Mouse (Mus musculus) stomach, embryonic 15.5 days (tissue): ENCODE data around the gene Foxc2. TPM values are rescaled to one million over a fixed set of nuclear protein-coding genes. Genes with fewer than 3 reads are reported as not detected.
"Not testable (repeated sequence)": the region's sequence is repeated elsewhere in the genome, so short reads cannot be mapped to it uniquely, and the experiment has no call there.

ENCODE experiments used
- ATAC-seq: fragments of 200-750 bp; cut with Nextera tagmentation; 2 replicates; pipeline ENCODE4 v1.8.0; 2017; ENCODE audit warnings: low read depth, moderate number of reproducible peaks, moderate TSS enrichment; ENCODE audit not compliant: insufficient read depth, low FRiP score
- H3K27ac ChIP-seq: fragments of 300-500 bp; sonication (generic); 2 replicates; pipeline ENCODE4 v1.5.1; 2015; ENCODE audit warnings: mild to moderate bottlenecking, inconsistent platforms
- H3K27me3 ChIP-seq: fragments of 300-500 bp; sonication (generic); replicated peaks from 2 replicates; pipeline ENCODE4 v1.6.1; 2015; ENCODE audit warnings: inconsistent platforms
- H3K36me3 ChIP-seq: fragments of 300-500 bp; sonication (generic); 2 replicates; pipeline ENCODE4 v1.6.1; 2015; ENCODE audit warnings: inconsistent platforms
- H3K4me1 ChIP-seq: fragments of 300-500 bp; sonication (generic); 2 replicates; pipeline ENCODE4 v1.6.1; 2015; ENCODE audit warnings: inconsistent platforms
- H3K4me2 ChIP-seq: fragments of 300-500 bp; sonication (generic); 2 replicates; pipeline ENCODE4 v1.6.1; 2015; ENCODE audit warnings: mild to moderate bottlenecking, inconsistent platforms
- H3K4me3 ChIP-seq: fragments of 300-500 bp; sonication (generic); replicated peaks from 2 replicates; pipeline ENCODE4 v1.5.1; 2015; ENCODE audit warnings: inconsistent platforms
- H3K9ac ChIP-seq: fragments of 300-500 bp; sonication (generic); 2 replicates; pipeline ENCODE4 v1.6.1; 2015; ENCODE audit warnings: inconsistent platforms
- H3K9me3 ChIP-seq: fragments of 300-500 bp; sonication (generic); 2 replicates; pipeline ENCODE4 v1.6.1; 2016; ENCODE audit warnings: inconsistent platforms
- WGBS: fragments of 180-500 bp; shearing (Covaris S2); methylation state at CpG from one replicate; pipeline ENCODE4 v1.1.7; 2015; 5-methylcytosine and 5-hydroxymethylcytosine counted together
- polyA plus RNA-seq: library from polyadenylated mRNA; unstranded; fragments of >200 nt; fragmentation: Nextera tagmentation; extraction: Ambion mirVana; gene quantifications from 2 replicates; pipeline ENCODE4 v1.2.1, GENCODE M21; 2015

The Foxc2 gene
- polyA plus RNA-seq, 1 experiment from 2014 or later, result 0.90 TPM

GRCm38 (mm10) chr8:121134102-121134501, 18.1 kb downstream of the Foxc2 start:
- 86% methylated on average over 10 of the region's 10 CpGs for WGBS
- Histone ChIP-seq H3K4me3 (no peak overlapping the region), H3K9ac (no peak overlapping the region), H3K36me3 (no peaks in the 10 kb centered on the region), H3K9me3 (no peaks in the 10 kb centered on the region), H3K27me3 (peaks cover 13% of the 10 kb centered on the region), H3K27ac (no peak overlapping the region), H3K4me2 (no peak overlapping the region), H3K4me1 (0 out of 2 replicates have a peak, but pooled peaks cover 2% of the 10 kb centered on the region)
- ATAC-seq, result no peak

GRCm38 (mm10) chr8:121134512-121134911, 18.5 kb downstream of the Foxc2 start:
- Histone ChIP-seq H3K27me3 (peaks cover 9% of the 10 kb centered on the region; the same call in 1 of the 2 replicates), H3K36me3 (no peaks in the 10 kb centered on the region), H3K9me3 (no peaks in the 10 kb centered on the region), H3K4me3 (no peak overlapping the region), H3K9ac (no peak overlapping the region), H3K4me2 (no peak overlapping the region), H3K4me1 (0 out of 2 replicates have a peak, but pooled peaks cover 2% of the 10 kb centered on the region), H3K27ac (no peak overlapping the region)
- ATAC-seq, result no peak
- WGBS, result 86% methylated on average over 11 of the region's 11 CpGs

- H3K9ac ChIP-seq, result no peak overlapping the region
- no peak overlapping the region for H3K4me3 ChIP-seq
- 94% methylated on average over 6 of the region's 6 CpGs for WGBS
- ATAC-seq, result no peak
- H3K4me1 ChIP-seq, result 0 out of 2 replicates have a peak, but pooled peaks cover 2% of the 10 kb centered on the region
- H3K27me3 ChIP-seq, result no peaks in the 10 kb centered on the region
- H3K4me2 ChIP-seq, result no peak overlapping the region
- H3K27ac ChIP-seq, result no peak overlapping the region
- H3K9me3 ChIP-seq, result no peaks in the 10 kb centered on the region
- no peaks in the 10 kb centered on the region for H3K36me3 ChIP-seq
These were observed 20.9 kb downstream of the Foxc2 start for GRCm38 (mm10) chr8:121136856-121137255.

- H3K36me3 ChIP-seq, H3K4me3 ChIP-seq, ATAC-seq, H3K4me1 ChIP-seq, H3K9ac ChIP-seq, H3K4me2 ChIP-seq, H3K27me3 ChIP-seq, H3K9me3 ChIP-seq, H3K27ac ChIP-seq: not testable (repeated sequence)
- WGBS, result 66% methylated on average over 5 of the region's 6 CpGs
These were observed 29.6 kb downstream of the Foxc2 start for GRCm38 (mm10) chr8:121145457-121146134.

- Histone ChIP-seq H3K27ac (no peak overlapping the region), H3K4me2 (no peak overlapping the region), H3K36me3 (no peaks in the 10 kb centered on the region), H3K9ac (no peak overlapping the region), H3K9me3 (no peaks in the 10 kb centered on the region), H3K27me3 (no peaks in the 10 kb centered on the region), H3K4me1 (peaks cover 4% of the 10 kb centered on the region; the same call in 1 of the 2 replicates), H3K4me3 (no peak overlapping the region)
- ATAC-seq, result no peak
- WGBS, result 9% methylated on average over 8 of the region's 8 CpGs
These were observed 32.7 kb downstream of the Foxc2 start for GRCm38 (mm10) chr8:121148573-121149083.

GRCm38 (mm10) chr8:121152394-121152793, 36.4 kb downstream of the Foxc2 start:
- Histone ChIP-seq H3K27ac (no peak overlapping the region), H3K36me3 (no peaks in the 10 kb centered on the region), H3K4me3 (no peak overlapping the region), H3K27me3 (no peaks in the 10 kb centered on the region), H3K9ac (no peak overlapping the region), H3K4me1 (peaks cover 4% of the 10 kb centered on the region; the same call in 1 of the 2 replicates), H3K4me2 (no peak overlapping the region), H3K9me3 (no peaks in the 10 kb centered on the region)
- WGBS, result 44% methylated on average over 12 of the region's 12 CpGs
- no peak for ATAC-seq

GRCm38 (mm10) chr8:121156990-121157491, 41.1 kb downstream of the Foxc2 start:
- H3K27ac ChIP-seq, result no peak overlapping the region

GRCm38 (mm10) chr8:121158812-121159211, 42.8 kb downstream of the Foxc2 start:
- H3K9me3 ChIP-seq, result no peaks in the 10 kb centered on the region
- H3K4me2 ChIP-seq, result no peak overlapping the region
- WGBS, result 56% methylated on average over 13 of the region's 13 CpGs
- no peak overlapping the region for H3K27ac ChIP-seq
- no peak for ATAC-seq
- no peaks in the 10 kb centered on the region for H3K36me3 ChIP-seq
- no peaks in the 10 kb centered on the region for H3K27me3 ChIP-seq
- H3K4me1 ChIP-seq, result peaks cover 3% of the 10 kb centered on the region; the same call in 1 of the 2 replicates
- H3K4me3 ChIP-seq, result no peak overlapping the region
- no peak overlapping the region for H3K9ac ChIP-seq

More at GRCm38 (mm10) chr8:121156990-121157491, 41.1 kb downstream of the Foxc2 start:
- ATAC-seq, result no peak
- H3K9me3 ChIP-seq, result no peaks in the 10 kb centered on the region
- H3K4me2 ChIP-seq, result no peak overlapping the region
- no peak overlapping the region for H3K9ac ChIP-seq
- H3K36me3 ChIP-seq, result no peaks in the 10 kb centered on the region
- WGBS, result 81% methylated on average over 7 of the region's 7 CpGs
- no peaks in the 10 kb centered on the region for H3K27me3 ChIP-seq
- H3K4me3 ChIP-seq, result no peak overlapping the region
- H3K4me1 ChIP-seq, result no peaks in the 10 kb centered on the region

- Histone ChIP-seq H3K27me3 (no peaks in the 10 kb centered on the region), H3K4me1 (peaks cover 9% of the 10 kb centered on the region; the same call in 1 of the 2 replicates), H3K9me3 (no peaks in the 10 kb centered on the region), H3K36me3 (no peaks in the 10 kb centered on the region), H3K27ac (no peak overlapping the region), H3K4me3 (no peak overlapping the region), H3K4me2 (no peak overlapping the region), H3K9ac (no peak overlapping the region)
- no peak for ATAC-seq
- 82% methylated on average over 5 of the region's 5 CpGs for WGBS
These were observed 45.5 kb downstream of the Foxc2 start for GRCm38 (mm10) chr8:121161437-121161836.

GRCm38 (mm10) chr8:121162413-121162812, 46.4 kb downstream of the Foxc2 start:
- no peak overlapping the region for H3K4me3 ChIP-seq
- H3K4me1 ChIP-seq, result peaks cover 9% of the 10 kb centered on the region; the same call in 1 of the 2 replicates
- H3K4me2 ChIP-seq, result no peak overlapping the region
- no peaks in the 10 kb centered on the region for H3K27me3 ChIP-seq
- H3K36me3 ChIP-seq, result no peaks in the 10 kb centered on the region
- H3K9me3 ChIP-seq, result no peaks in the 10 kb centered on the region
- WGBS, result 70% methylated on average over 4 of the region's 4 CpGs
- ATAC-seq, result no peak
- no peak overlapping the region for H3K9ac ChIP-seq
- no peak overlapping the region for H3K27ac ChIP-seq

- H3K27ac ChIP-seq, result no peak overlapping the region
- H3K4me1 ChIP-seq, result peaks cover 9% of the 10 kb centered on the region; the same call in 1 of the 2 replicates
- H3K36me3 ChIP-seq, result no peaks in the 10 kb centered on the region
- no peaks in the 10 kb centered on the region for H3K27me3 ChIP-seq
- no peaks in the 10 kb centered on the region for H3K9me3 ChIP-seq
- H3K4me3 ChIP-seq, result no peak overlapping the region
- 65% methylated on average over 11 of the region's 11 CpGs for WGBS
- H3K9ac ChIP-seq, result no peak overlapping the region
- no peak for ATAC-seq
- H3K4me2 ChIP-seq, result no peak overlapping the region
These were observed 47.1 kb downstream of the Foxc2 start for GRCm38 (mm10) chr8:121162906-121163695.
